Mouse (Mus musculus): ENCODE measurements around the gene Rnf208. TPM values are rescaled to one million over a fixed set of nuclear protein-coding genes. Genes with fewer than 3 reads are reported as not detected.

Rnf208 gene
- polyA plus RNA-seq, 1 experiment from 2014 or later, result 11.3 TPM

DNA sequence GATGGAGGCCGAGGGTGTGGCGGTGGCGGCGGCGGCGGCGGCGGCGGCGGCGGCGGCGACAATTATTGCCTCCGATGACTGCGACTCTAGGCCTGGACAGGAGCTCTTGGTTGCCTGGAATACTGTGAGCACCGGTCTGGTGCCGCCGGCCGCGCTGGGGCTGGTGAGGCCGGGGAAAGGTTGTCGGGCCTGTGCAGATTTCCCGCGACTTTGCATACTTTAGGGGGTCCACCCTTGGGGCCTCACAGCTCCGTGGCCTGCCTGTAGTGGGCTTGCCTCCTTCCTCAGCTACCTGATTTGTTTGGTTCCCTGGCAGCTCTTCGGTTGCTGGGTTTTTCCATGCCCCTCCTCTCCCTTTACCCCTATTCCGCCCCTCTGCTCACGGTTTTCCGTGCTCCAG, 30.5 kb downstream of the Rnf208 start:
- WGBS, result under 1% methylated on average over 29 of the region's 29 CpGs
- peak overlapping the region; percentile 68 for H3K27ac ChIP-seq (ENCODE audit: low read length)

GRCm38 (mm10) chr2:25273010-25273409, 31.0 kb downstream of the Rnf208 start:
- Histone ChIP-seq H3K4me2 (ENCODE audit: low read depth, low read length) (peak overlapping the region; percentile 94), H3K4me3 (replicated peaks; ENCODE audit: low read length) (peak overlapping the region; percentile 93), H3K4me1 (ENCODE audit: control insufficient read depth, insufficient read depth, low read length) (peaks cover 23% of the 10 kb centered on the region), H3K9me3 (replicated peaks; ENCODE audit: control insufficient read depth, low read length) (no peaks in the 10 kb centered on the region), H3K36me3 (ENCODE audit: control insufficient read depth, insufficient read depth, low read length) (peaks cover 35% of the 10 kb centered on the region), H3K27me3 (ENCODE audit: control insufficient read depth, insufficient read depth, low read length) (no peaks in the 10 kb centered on the region), H3K9ac (ENCODE audit: low read length) (peak overlapping the region; percentile 94), H3K27ac (ENCODE audit: low read length) (peak overlapping the region; percentile 68; the same call in 1 of the 2 replicates)
- no peak for ATAC-seq (ENCODE audit: insufficient read depth, low FRiP score)
- WGBS, result 33% methylated on average over 16 of the region's 16 CpGs

More for the DNA sequence above, 30.5 kb downstream of the Rnf208 start:
- Histone ChIP-seq H3K4me3 (replicated peaks; ENCODE audit: low read length) (peak overlapping the region; percentile 93), H3K36me3 (ENCODE audit: control insufficient read depth, insufficient read depth, low read length) (peaks cover 31% of the 10 kb centered on the region), H3K27me3 (ENCODE audit: control insufficient read depth, insufficient read depth, low read length) (no peaks in the 10 kb centered on the region), H3K9ac (ENCODE audit: low read length) (peak overlapping the region; percentile 94), H3K9me3 (replicated peaks; ENCODE audit: control insufficient read depth, low read length) (no peaks in the 10 kb centered on the region), H3K4me1 (ENCODE audit: control insufficient read depth, insufficient read depth, low read length) (peaks cover 28% of the 10 kb centered on the region), H3K4me2 (ENCODE audit: low read depth, low read length) (peak overlapping the region; percentile 94)
- peak; percentile 37; the same call in 1 of the 2 replicates for ATAC-seq (ENCODE audit: insufficient read depth, low FRiP score)

DNA sequence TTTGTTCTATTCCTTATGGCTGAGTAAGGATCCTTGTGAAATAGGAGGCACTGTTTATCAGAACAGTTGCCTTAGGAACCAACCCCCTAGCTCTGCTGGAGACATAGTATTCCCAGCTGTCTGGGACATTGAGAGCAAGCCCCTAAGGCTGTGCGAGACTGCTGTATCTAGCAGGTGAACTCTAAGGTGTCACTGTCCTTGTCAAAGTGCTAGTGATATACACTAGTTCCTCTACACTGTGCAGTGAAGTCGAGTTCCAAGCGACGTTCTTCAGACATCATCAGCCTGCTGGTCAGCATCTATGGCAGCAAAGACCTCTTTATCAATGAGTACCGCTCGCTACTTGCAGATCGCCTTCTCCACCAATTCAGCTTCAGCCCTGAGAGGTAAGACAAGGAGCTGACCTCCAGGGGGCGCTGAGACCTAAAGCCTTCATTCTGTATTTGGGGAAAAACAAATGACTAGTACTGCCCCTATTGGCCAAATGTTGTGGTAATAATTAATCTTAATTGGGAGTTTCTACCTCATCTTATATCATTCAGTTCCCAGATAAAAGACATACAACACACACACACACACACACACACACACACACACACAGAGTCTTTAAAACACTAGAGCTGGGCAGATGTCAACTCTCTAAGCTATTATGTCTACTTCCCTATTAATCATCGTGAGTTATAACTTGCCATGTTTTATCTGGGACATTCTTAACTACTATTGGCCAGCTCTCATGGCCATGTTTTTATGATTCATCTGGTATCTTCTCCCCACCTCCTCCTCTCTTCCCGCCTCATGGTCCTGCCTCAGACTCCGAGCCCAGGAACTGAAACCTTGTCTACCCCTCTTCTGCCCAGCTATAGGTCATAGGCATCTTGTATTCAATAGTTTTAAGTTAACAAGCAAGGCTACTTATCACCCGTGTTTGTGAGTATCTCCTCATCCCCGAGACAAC, 37.1 kb downstream of the Rnf208 start:
- H3K9me3 ChIP-seq (replicated peaks; ENCODE audit: control insufficient read depth, low read length), result no peaks in the 10 kb centered on the region
- no peak overlapping the region for H3K27ac ChIP-seq (ENCODE audit: low read length)
- no peak overlapping the region for H3K9ac ChIP-seq (ENCODE audit: low read length)
- peak; percentile 59; the same call in 1 of the 2 replicates for ATAC-seq (ENCODE audit: insufficient read depth, low FRiP score)
- no peak overlapping the region for H3K4me2 ChIP-seq (ENCODE audit: low read depth, low read length)
- WGBS, result 58% methylated on average over 13 of the region's 13 CpGs
- no peak overlapping the region for H3K4me3 ChIP-seq (replicated peaks; ENCODE audit: low read length)
- peaks cover 1% of the 10 kb centered on the region; the same call in 1 of the 2 replicates for H3K4me1 ChIP-seq (ENCODE audit: control insufficient read depth, insufficient read depth, low read length)
- H3K36me3 ChIP-seq (ENCODE audit: control insufficient read depth, insufficient read depth, low read length), result peaks cover 36% of the 10 kb centered on the region
- no peaks in the 10 kb centered on the region for H3K27me3 ChIP-seq (ENCODE audit: control insufficient read depth, insufficient read depth, low read length)

- Histone ChIP-seq H3K4me3 (replicated peaks; ENCODE audit: low read length) (no peak overlapping the region), H3K4me2 (ENCODE audit: low read depth, low read length) (no peak overlapping the region), H3K9me3 (replicated peaks; ENCODE audit: control insufficient read depth, low read length) (no peaks in the 10 kb centered on the region), H3K27me3 (ENCODE audit: control insufficient read depth, insufficient read depth, low read length) (peaks cover 19% of the 10 kb centered on the region), H3K36me3 (ENCODE audit: control insufficient read depth, insufficient read depth, low read length) (peaks cover 14% of the 10 kb centered on the region), H3K27ac (ENCODE audit: low read length) (peak overlapping the region; percentile 97), H3K4me1 (ENCODE audit: control insufficient read depth, insufficient read depth, low read length) (peaks cover 39% of the 10 kb centered on the region), H3K9ac (ENCODE audit: low read length) (no peak overlapping the region)
- 77% methylated on average over 2 of the region's 2 CpGs for WGBS
- no peak for ATAC-seq (ENCODE audit: insufficient read depth, low FRiP score)
These were observed 43.5 kb downstream of the Rnf208 start for GRCm38 (mm10) chr2:25285551-25285950.

GRCm38 (mm10) chr2:25286314-25286713, 44.3 kb downstream of the Rnf208 start:
- H3K4me1 ChIP-seq (ENCODE audit: control insufficient read depth, insufficient read depth, low read length), result peaks cover 39% of the 10 kb centered on the region
- peak overlapping the region; percentile 32; the same call in 1 of the 2 replicates for H3K4me2 ChIP-seq (ENCODE audit: low read depth, low read length)
- peaks cover 27% of the 10 kb centered on the region for H3K27me3 ChIP-seq (ENCODE audit: control insufficient read depth, insufficient read depth, low read length)
- ATAC-seq (ENCODE audit: insufficient read depth, low FRiP score), result 0 out of 2 replicates have a peak, but pooled peaks have one; percentile 35
- H3K9ac ChIP-seq (ENCODE audit: low read length), result peak overlapping the region; percentile 45; the same call in 1 of the 2 replicates
- WGBS, result 44% methylated on average over 1 of the region's 1 CpGs
- H3K4me3 ChIP-seq (replicated peaks; ENCODE audit: low read length), result no peak overlapping the region
- peaks cover 14% of the 10 kb centered on the region for H3K36me3 ChIP-seq (ENCODE audit: control insufficient read depth, insufficient read depth, low read length)
- no peaks in the 10 kb centered on the region for H3K9me3 ChIP-seq (replicated peaks; ENCODE audit: control insufficient read depth, low read length)
- H3K27ac ChIP-seq (ENCODE audit: low read length), result peak overlapping the region; percentile 97

DNA sequence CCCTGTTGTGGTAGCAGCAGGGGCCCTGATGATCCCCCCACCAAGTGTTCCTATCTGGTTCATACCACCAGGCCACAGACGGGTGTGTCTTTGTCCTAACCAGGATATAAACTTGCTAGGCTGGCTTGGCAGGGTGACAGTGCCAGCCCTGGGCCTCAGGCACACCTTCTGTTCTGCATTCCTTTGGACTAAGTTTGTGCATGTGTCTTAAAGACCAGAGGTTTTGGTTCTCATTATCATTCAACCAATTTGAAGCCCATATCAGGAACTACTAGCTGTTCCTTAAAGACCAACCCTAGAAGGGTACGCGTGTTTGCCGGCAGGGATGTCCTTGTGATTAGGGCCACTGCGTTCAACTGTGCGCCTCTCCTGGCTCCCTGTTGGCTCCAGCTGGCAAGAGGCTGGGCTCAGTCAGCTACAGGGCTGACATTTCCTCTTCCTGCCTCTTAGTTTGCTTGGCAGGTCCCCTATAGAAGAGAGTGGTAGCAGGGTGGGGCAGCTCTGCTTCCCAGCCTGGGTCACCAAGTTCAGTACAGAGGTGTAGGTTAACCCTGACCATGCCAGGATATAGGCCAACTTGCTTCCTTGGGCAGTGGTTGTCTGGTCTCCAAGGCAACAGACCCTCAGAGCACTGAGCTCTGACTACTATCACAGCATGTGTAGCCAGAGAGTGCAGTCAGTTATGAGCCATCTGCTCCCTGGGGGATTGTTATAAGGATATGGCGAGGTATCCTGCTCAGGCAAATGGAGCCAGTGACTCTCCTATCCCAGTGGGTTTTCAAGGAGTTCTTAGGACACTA, 45.0 kb downstream of the Rnf208 start:
- peaks cover 14% of the 10 kb centered on the region for H3K36me3 ChIP-seq (ENCODE audit: control insufficient read depth, insufficient read depth, low read length)
- peaks cover 45% of the 10 kb centered on the region for H3K4me1 ChIP-seq (ENCODE audit: control insufficient read depth, insufficient read depth, low read length)
- ATAC-seq (ENCODE audit: insufficient read depth, low FRiP score), result peak; percentile 80
- WGBS, result 27% methylated on average over 7 of the region's 7 CpGs
- H3K4me3 ChIP-seq (replicated peaks; ENCODE audit: low read length), result no peak overlapping the region
- peak overlapping the region; percentile 42; the same call in 1 of the 2 replicates for H3K9ac ChIP-seq (ENCODE audit: low read length)
- H3K27ac ChIP-seq (ENCODE audit: low read length), result peak overlapping the region; percentile 97
- peak overlapping the region; percentile 32; the same call in 1 of the 2 replicates for H3K4me2 ChIP-seq (ENCODE audit: low read depth, low read length)
- peaks cover 34% of the 10 kb centered on the region for H3K27me3 ChIP-seq (ENCODE audit: control insufficient read depth, insufficient read depth, low read length)
- H3K9me3 ChIP-seq (replicated peaks; ENCODE audit: control insufficient read depth, low read length), result no peaks in the 10 kb centered on the region

- Histone ChIP-seq H3K4me1 (ENCODE audit: control insufficient read depth, insufficient read depth, low read length) (peaks cover 52% of the 10 kb centered on the region), H3K4me2 (ENCODE audit: low read depth, low read length) (peak within 1 kb of the TSS; percentile 32; the same call in 1 of the 2 replicates), H3K9me3 (replicated peaks; ENCODE audit: control insufficient read depth, low read length) (no peaks in the 10 kb centered on the region), H3K4me3 (replicated peaks; ENCODE audit: low read length) (no peak within 1 kb of the TSS), H3K27ac (ENCODE audit: low read length) (peak within 1 kb of the TSS; percentile 97), H3K36me3 (ENCODE audit: control insufficient read depth, insufficient read depth, low read length) (peaks cover 14% of the 10 kb centered on the region), H3K27me3 (ENCODE audit: control insufficient read depth, insufficient read depth, low read length) (peaks cover 42% of the 10 kb centered on the region), H3K9ac (ENCODE audit: low read length) (peak within 1 kb of the TSS; percentile 42; the same call in 1 of the 2 replicates)
- ATAC-seq (ENCODE audit: insufficient read depth, low FRiP score), result no peak
- 83% methylated on average over 6 of the region's 6 CpGs for WGBS
These were observed 46.0 kb downstream of the Rnf208 start, which contains the start of gene Tmem210 for GRCm38 (mm10) chr2:25287927-25288649. TSS of gene Tmem210 (plus strand) at chr2:25288145.

DNA sequence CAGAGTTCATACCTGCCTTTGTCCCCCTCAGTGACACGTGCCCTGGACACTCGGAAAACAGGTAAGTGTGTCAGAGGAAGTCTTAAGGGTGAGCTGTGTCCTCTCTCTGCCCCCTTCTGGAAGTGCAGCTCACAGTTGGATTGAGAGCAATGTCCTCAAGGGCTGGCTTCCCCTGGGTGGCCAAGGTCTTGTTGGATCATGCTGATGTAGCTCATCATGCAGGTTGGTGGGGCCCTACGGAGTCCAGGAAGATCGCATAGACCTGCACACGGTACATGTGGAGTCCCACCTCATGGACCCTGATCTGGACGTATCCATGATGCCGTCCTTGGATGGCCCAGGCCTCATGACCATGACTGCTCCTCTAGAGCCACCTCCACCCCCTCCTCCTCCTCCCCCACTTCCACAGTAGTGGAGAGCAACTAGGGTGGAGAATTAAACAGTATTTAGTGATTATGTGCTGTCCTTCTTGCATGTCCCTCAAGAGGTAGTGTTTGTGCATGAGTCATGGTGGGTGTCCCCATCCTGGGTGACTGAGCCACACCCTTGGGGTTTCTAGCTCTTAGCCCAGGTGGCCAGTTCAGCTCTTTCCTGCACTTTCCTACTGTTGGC, 46.8 kb downstream of the Rnf208 start:
- ATAC-seq (ENCODE audit: insufficient read depth, low FRiP score), result no peak
- H3K27me3 ChIP-seq (ENCODE audit: control insufficient read depth, insufficient read depth, low read length), result peaks cover 45% of the 10 kb centered on the region
- 75% methylated on average over 7 of the region's 7 CpGs for WGBS

More for the DNA sequence above, 46.8 kb downstream of the Rnf208 start:
- Histone ChIP-seq H3K27ac (ENCODE audit: low read length) (peak overlapping the region; percentile 97), H3K9me3 (replicated peaks; ENCODE audit: control insufficient read depth, low read length) (no peaks in the 10 kb centered on the region), H3K4me3 (replicated peaks; ENCODE audit: low read length) (no peak overlapping the region), H3K4me2 (ENCODE audit: low read depth, low read length) (no peak overlapping the region), H3K4me1 (ENCODE audit: control insufficient read depth, insufficient read depth, low read length) (peaks cover 52% of the 10 kb centered on the region), H3K36me3 (ENCODE audit: control insufficient read depth, insufficient read depth, low read length) (peaks cover 14% of the 10 kb centered on the region), H3K9ac (ENCODE audit: low read length) (no peak overlapping the region)

All from stomach, embryonic 16.5 days (tissue).